Mouse (Mus musculus) heart, postnatal 0 days (tissue): ENCODE results near the gene Rbm25. TPM values are rescaled to one million over a fixed set of nuclear protein-coding genes. Genes with fewer than 3 reads are reported as not detected.

Source experiments
- ATAC-seq: fragments of 200-750 bp; cut with Nextera tagmentation; 2 replicates; pipeline ENCODE4 v1.8.0; 2017; ENCODE audit warnings: low read depth, moderate number of reproducible peaks, moderate library complexity; ENCODE audit not compliant: insufficient read depth
- DNase-seq: peaks from one replicate; pipeline ENCODE4 v3.0.0-alpha.2; 2016; ENCODE audit warnings: low spot score
- H3K27ac ChIP-seq: fragments of 300-500 bp; sonication (generic); 2 replicates; pipeline ENCODE4 v1.5.1; 2014; ENCODE audit warnings: low read depth, mild to moderate bottlenecking
- H3K27me3 ChIP-seq: fragments of 300-500 bp; sonication (generic); 2 replicates; pipeline ENCODE4 v1.6.1; 2014; ENCODE audit warnings: low read length, mixed read lengths; ENCODE audit not compliant: control insufficient read depth, insufficient read depth
- H3K36me3 ChIP-seq: fragments of 300-500 bp; sonication (generic); replicated peaks from 2 replicates; pipeline ENCODE4 v1.6.1; 2014; ENCODE audit warnings: low read length, mixed read lengths; ENCODE audit not compliant: control insufficient read depth, insufficient read depth
- H3K4me1 ChIP-seq: fragments of 300-500 bp; sonication (generic); 2 replicates; pipeline ENCODE4 v1.6.1; 2014; ENCODE audit warnings: antibody characterized with exemption; ENCODE audit not compliant: control insufficient read depth, insufficient read depth
- H3K4me2 ChIP-seq: fragments of 300-500 bp; sonication (generic); 2 replicates; pipeline ENCODE4 v1.6.1; 2014; ENCODE audit warnings: low read depth, mild to moderate bottlenecking, low read length, moderate library complexity
- H3K4me3 ChIP-seq: fragments of 300-500 bp; sonication (generic); 2 replicates; pipeline ENCODE4 v1.5.1; 2014; ENCODE audit warnings: low read depth, low read length
- H3K9ac ChIP-seq: fragments of 300-500 bp; sonication (generic); replicated peaks from 2 replicates; pipeline ENCODE4 v1.6.1; 2014; ENCODE audit warnings: low read depth, low read length, mixed read lengths
- H3K9me3 ChIP-seq: fragments of 300-500 bp; sonication (generic); replicated peaks from 2 replicates; pipeline ENCODE4 v1.6.1; 2016; ENCODE audit warnings: low read length; ENCODE audit not compliant: control insufficient read depth
- CTCF ChIP-seq: IDR thresholded peaks from 2 replicates; pipeline ENCODE4 v1.5.1; 2016; ENCODE audit warnings: antibody characterized with exemption, control low read depth, low read depth
- EP300 ChIP-seq: IDR thresholded peaks from 2 replicates; pipeline ENCODE4 v1.6.1; 2016; ENCODE audit warnings: antibody characterized with exemption, low read depth
- WGBS: fragments of 180-500 bp; shearing (Covaris S2); extraction: QIAGEN DNeasy Blood & Tissue Kit; methylation state at CpG from one replicate; pipeline ENCODE4 v1.1.7; 2014; 5-methylcytosine and 5-hydroxymethylcytosine counted together
- polyA plus RNA-seq: library from polyadenylated mRNA; unstranded; fragments of >200 nt; fragmentation: Nextera tagmentation; extraction: Ambion mirVana; gene quantifications from 2 replicates; pipeline ENCODE4 v1.2.1, GENCODE M21; 2015
- total RNA-seq: library from RNA; depleted of rRNA; stranded (reverse); fragments of >200 nt; gene quantifications from 2 replicates; pipeline ENCODE4 v1.2.3, GENCODE M21; 2014; ENCODE audit warnings: low replicate concordance

The Rbm25 gene
- total and polyA plus RNA-seq, 2 experiments from 2014 or later, result 79.6 to 115 TPM

DNA sequence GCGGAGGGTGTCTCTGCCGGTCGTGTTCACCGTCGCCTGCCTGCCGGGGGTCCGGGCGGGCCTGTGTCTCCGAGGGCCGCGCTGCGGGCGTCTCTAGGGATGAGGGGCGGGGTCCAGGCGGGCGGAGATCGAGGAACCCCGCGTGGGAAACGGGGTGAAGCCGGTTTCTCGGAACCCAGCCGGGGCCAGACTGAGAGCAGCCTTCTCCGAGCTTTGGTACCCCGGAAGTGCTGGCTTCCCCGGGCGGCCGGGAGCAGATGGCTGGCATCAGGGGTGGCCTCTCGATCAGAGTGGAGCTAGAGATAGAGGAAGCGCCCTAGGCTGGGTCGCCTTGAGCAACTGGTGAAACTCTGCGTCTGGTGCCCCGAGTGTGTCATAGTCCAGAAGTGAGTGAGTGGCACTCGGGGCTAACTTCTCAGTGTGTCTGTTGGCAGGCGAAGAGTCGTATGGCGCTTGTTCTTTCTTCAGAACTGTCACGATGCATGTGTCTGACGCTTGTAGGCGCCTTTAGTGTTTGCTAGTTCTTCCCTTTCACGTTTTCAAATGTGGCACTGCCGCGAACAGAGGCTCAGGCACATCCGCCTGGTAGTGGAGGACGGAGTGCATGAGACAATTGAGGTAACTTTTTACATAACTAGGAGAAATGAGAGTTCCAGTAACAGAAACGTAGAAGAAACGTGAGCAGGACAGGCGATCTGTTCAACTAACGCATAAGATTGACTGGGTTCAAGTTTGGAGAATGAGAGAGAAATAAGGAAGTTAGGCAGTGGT, 57.5 kb downstream of the Rbm25 start:
- peak; percentile 74 for ATAC-seq
- Histone ChIP-seq H3K27ac (peak overlapping the region; percentile 92), H3K36me3 (peaks cover 3% of the 10 kb centered on the region), H3K4me3 (peak overlapping the region; percentile 97), H3K27me3 (no peaks in the 10 kb centered on the region), H3K9me3 (no peaks in the 10 kb centered on the region), H3K4me2 (peak overlapping the region; percentile 70), H3K9ac (peak overlapping the region; percentile 85), H3K4me1 (peaks cover 16% of the 10 kb centered on the region; the same call in 1 of the 2 replicates)
- WGBS, result under 1% methylated on average over 49 of the region's 49 CpGs
- no peak for TF ChIP-seq EP300
- DNase-seq, result peak; percentile 21

DNA sequence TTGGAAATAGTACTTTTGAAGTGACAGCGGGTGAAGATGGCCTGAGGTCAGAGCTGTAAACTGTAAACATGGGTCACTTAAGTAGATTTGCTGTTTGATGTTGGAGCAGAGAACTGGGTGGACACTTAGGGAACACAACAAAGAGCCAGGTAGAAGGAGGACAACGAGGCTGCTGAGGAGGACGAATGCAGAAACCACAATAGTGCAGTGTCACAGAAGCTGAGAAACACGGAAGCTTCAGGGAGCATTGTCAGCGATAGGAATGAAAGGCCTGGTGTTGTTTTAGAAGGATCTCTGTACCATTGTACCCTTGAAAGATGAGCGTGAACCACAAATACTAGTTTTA, 58.0 kb downstream of the Rbm25 start:
- H3K4me3 ChIP-seq, result peak overlapping the region; percentile 97
- peak; percentile 15 for DNase-seq
- H3K27me3 ChIP-seq, result no peaks in the 10 kb centered on the region
- no peaks in the 10 kb centered on the region for H3K9me3 ChIP-seq
- H3K27ac ChIP-seq, result peak overlapping the region; percentile 92
- H3K9ac ChIP-seq, result peak overlapping the region; percentile 85
- H3K36me3 ChIP-seq, result no peaks in the 10 kb centered on the region
- TF ChIP-seq CTCF, result no peak
- no peak for TF ChIP-seq EP300
- no peak for ATAC-seq
- WGBS, result 20% methylated on average over 6 of the region's 6 CpGs
- peaks cover 16% of the 10 kb centered on the region; the same call in 1 of the 2 replicates for H3K4me1 ChIP-seq
- peak overlapping the region; percentile 70 for H3K4me2 ChIP-seq

DNA sequence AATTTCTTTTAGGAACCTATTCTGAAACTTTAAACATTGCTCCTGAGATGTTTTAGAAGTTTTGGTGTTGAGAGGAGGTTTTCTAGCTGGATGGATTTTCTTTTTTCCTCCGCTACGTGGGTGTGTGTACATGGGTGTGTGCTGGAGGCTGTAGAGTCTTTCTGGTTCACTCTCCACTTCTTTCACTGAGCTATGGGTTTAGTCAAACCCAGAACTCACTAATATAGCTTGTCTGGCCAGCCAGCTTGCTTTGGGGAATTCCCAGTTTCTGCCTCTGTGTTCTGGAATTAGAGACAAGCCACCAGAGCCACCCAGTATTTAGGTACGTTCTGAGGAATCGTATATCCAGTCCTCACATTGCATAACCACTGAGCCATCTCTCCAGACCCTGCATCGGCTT, 63.0 kb downstream of the Rbm25 start:
- Histone ChIP-seq H3K36me3 (no peaks in the 10 kb centered on the region), H3K4me1 (peaks cover 10% of the 10 kb centered on the region; the same call in 1 of the 2 replicates), H3K27me3 (no peaks in the 10 kb centered on the region), H3K27ac (no peak overlapping the region), H3K9me3 (no peaks in the 10 kb centered on the region), H3K9ac (no peak overlapping the region), H3K4me3 (no peak overlapping the region), H3K4me2 (no peak overlapping the region)
- 88% methylated on average over 5 of the region's 5 CpGs for WGBS
- no peak for DNase-seq
- ATAC-seq, result no peak
- TF ChIP-seq CTCF, result no peak
- TF ChIP-seq EP300, result no peak

DNA sequence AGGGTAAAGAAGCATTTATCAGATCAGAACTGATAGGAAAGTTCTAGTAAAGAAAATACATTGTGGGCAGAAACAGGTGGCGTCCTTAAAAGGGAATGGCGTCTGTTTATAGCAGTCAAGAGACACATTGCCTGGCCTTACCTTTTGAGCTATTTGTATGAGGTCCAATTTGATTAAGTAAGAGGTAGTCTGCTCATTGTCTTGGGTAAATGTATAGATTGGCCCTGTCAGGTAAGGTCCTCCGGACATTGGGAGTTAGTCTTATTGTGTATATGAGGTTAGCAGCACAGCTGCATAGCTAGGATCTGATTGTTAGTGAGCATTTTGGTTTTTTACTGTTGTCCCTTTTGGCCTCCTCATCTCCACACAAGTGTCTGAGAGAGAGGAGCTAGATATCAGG, 63.6 kb downstream of the Rbm25 start:
- no peak for ATAC-seq
- H3K4me3 ChIP-seq, result no peak overlapping the region
- no peak overlapping the region for H3K27ac ChIP-seq
- no peak for DNase-seq
- H3K36me3 ChIP-seq, result peaks cover 5% of the 10 kb centered on the region
- 0 out of 2 replicates have a peak, but pooled peaks cover 3% of the 10 kb centered on the region for H3K4me1 ChIP-seq
- 86% methylated on average over 3 of the region's 3 CpGs for WGBS
- no peak overlapping the region for H3K9ac ChIP-seq
- no peaks in the 10 kb centered on the region for H3K9me3 ChIP-seq
- no peaks in the 10 kb centered on the region for H3K27me3 ChIP-seq
- H3K4me2 ChIP-seq, result no peak overlapping the region
- TF ChIP-seq CTCF (no peak), EP300 (no peak)

DNA sequence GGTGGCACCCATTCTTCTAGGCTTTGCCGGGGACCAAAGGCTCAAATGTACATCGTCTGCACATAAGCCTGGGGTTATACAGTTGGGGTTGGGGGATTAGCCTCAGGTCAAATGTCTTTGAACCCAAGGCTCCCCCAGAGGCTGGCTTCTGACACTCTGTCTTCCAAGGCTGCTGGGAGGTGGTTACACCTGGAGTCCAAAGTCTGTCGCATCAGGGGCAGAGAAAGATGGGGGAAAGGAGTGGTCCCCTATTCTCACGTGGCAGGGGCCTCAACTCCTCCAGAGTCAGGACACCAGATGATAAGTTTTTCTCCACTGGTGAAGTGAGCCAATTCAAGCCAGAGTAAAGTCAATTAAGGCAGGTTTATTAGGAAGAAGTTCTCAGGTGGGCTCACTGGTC, 67.6 kb downstream of the Rbm25 start:
- Histone ChIP-seq H3K27me3 (no peaks in the 10 kb centered on the region), H3K4me1 (no peaks in the 10 kb centered on the region), H3K9ac (no peak overlapping the region), H3K9me3 (no peaks in the 10 kb centered on the region), H3K4me2 (no peak overlapping the region), H3K36me3 (peaks cover 21% of the 10 kb centered on the region), H3K4me3 (no peak overlapping the region), H3K27ac (no peak overlapping the region)
- ATAC-seq (no peak), DNase-seq (no peak)
- WGBS, result 85% methylated on average over 4 of the region's 4 CpGs
- TF ChIP-seq EP300 (no peak), CTCF (no peak)

DNA sequence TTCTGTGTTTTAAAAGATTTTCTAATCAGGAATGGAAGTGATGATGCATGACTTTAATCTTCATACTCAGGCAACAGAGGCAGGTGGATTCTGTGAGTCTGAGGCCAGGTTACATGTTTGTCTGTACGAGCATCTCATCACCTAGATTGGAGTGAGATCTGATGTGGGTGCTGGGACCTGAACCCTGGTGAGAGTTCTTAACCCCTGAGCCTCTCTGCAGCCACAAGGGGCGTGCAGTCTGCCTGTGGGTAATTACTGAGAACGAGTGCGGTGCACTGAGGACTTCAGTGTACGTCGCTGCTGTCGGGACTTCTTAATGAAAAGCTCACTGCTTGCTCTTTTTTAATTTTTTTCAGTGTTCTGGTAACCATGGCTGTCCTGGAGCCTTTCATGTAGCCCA, 70.6 kb downstream of the Rbm25 start:
- Histone ChIP-seq H3K4me2 (no peak overlapping the region), H3K36me3 (peaks cover 25% of the 10 kb centered on the region), H3K27me3 (no peaks in the 10 kb centered on the region), H3K9me3 (no peaks in the 10 kb centered on the region), H3K9ac (no peak overlapping the region), H3K27ac (no peak overlapping the region), H3K4me3 (no peak overlapping the region), H3K4me1 (no peaks in the 10 kb centered on the region)
- DNase-seq (no peak), ATAC-seq (no peak)
- WGBS, result 94% methylated on average over 7 of the region's 7 CpGs
- no peak for TF ChIP-seq EP300
- no peak for TF ChIP-seq CTCF
